Mouse (Mus musculus) lung, postnatal 36 days (tissue): ENCODE results near the gene Mrps14.

ENCODE experiments used
- DNase-seq: peaks from one replicate; pipeline ENCODE4 v3.0.0; 2022; ENCODE audit warnings: mixed read lengths

Gene Mrps14

GRCm38 (mm10) chr1:160231013-160231412 is 36.0 kb downstream of the Mrps14 start:
- peak; percentile 79 for DNase-seq

GRCm38 (mm10) chr1:160232113-160232512 is 37.1 kb downstream of the Mrps14 start:
- no peak for DNase-seq

- DNase-seq = peak; percentile 48
Observed at GRCm38 (mm10) chr1:160233921-160234320, 38.9 kb downstream of the Mrps14 start.

- DNase-seq = no peak
Observed at GRCm38 (mm10) chr1:160237981-160238380, 43.0 kb downstream of the Mrps14 start.

- DNase-seq = no peak
Observed at GRCm38 (mm10) chr1:160238852-160239443, 43.9 kb downstream of the Mrps14 start.

GRCm38 (mm10) chr1:160240091-160240490 is 45.1 kb downstream of the Mrps14 start:
- no peak for DNase-seq

- DNase-seq = no peak
Observed at GRCm38 (mm10) chr1:160244689-160245088, 49.7 kb downstream of the Mrps14 start.

GRCm38 (mm10) chr1:160245954-160246353 is 50.9 kb downstream of the Mrps14 start:
- DNase-seq = peak; percentile 54

GRCm38 (mm10) chr1:160246844-160247243 is 51.8 kb downstream of the Mrps14 start:
- DNase-seq = peak; percentile 39

GRCm38 (mm10) chr1:160247473-160247872 is 52.5 kb downstream of the Mrps14 start:
- peak; percentile 44 for DNase-seq

GRCm38 (mm10) chr1:160249786-160250185 is 54.8 kb downstream of the Mrps14 start:
- peak; percentile 21 for DNase-seq

- DNase-seq = peak; percentile 27
Observed at GRCm38 (mm10) chr1:160250782-160251181, 55.8 kb downstream of the Mrps14 start.

- DNase-seq = peak; percentile 42
Observed at GRCm38 (mm10) chr1:160251388-160252007, 56.5 kb downstream of the Mrps14 start.
